Mouse (Mus musculus) cerebellum, adult 9-11 months (tissue): Measurements from ENCODE around the gene Vmn1r45.
"Not testable (repeated sequence)": the region's sequence is repeated elsewhere in the genome, so short reads cannot be mapped to it uniquely, and the experiment has no call there.

Experiments used
- DNase-seq: peaks from one replicate; pipeline ENCODE4 v3.0.0; 2022

Vmn1r45 gene

GRCm38 (mm10) chr6:89940498-89940897, at the start of gene Vmn1r45:
Vmn1r45 (minus strand) TSS chr6:89940598.
- not testable (repeated sequence) for DNase-seq

GRCm38 (mm10) chr6:89985989-89986388, 45.6 kb upstream of the Vmn1r45 start:
- DNase-seq, result no peak

GRCm38 (mm10) chr6:89969013-89969412, 28.6 kb upstream of the Vmn1r45 start, which contains the start of gene Vmn1r46:
Vmn1r46 (plus strand) TSS chr6:89969313.
- DNase-seq, result no peak

GRCm38 (mm10) chr6:89966341-89966740, 25.9 kb upstream of the Vmn1r45 start:
- no peak for DNase-seq

- no peak for DNase-seq
These were observed 13.2 kb upstream of the Vmn1r45 start for GRCm38 (mm10) chr6:89953556-89953955.

- no peak for DNase-seq
These were observed 528 bp upstream of the Vmn1r45 start for GRCm38 (mm10) chr6:89940926-89941325.

GRCm38 (mm10) chr6:89883812-89884211, 56.6 kb downstream of the Vmn1r45 start:
- no peak for DNase-seq

GRCm38 (mm10) chr6:89883360-89883759, 57.0 kb downstream of the Vmn1r45 start, which contains the start of gene Vmn1r44:
Vmn1r44 (plus strand) TSS chr6:89883660.
- no peak for DNase-seq
